Mouse (Mus musculus) megakaryocyte-erythroid progenitor cell, adult 5-6 weeks (primary cell): Measurements from ENCODE around the gene Irak1bp1. TPM values are rescaled to one million over a fixed set of nuclear protein-coding genes. Genes with fewer than 3 reads are reported as not detected.

Source experiments
- ATAC-seq: replicated peaks from 2 replicates; pipeline ENCODE4 v1.8.0; 2016; ENCODE audit warnings: mild to moderate bottlenecking, inconsistent platforms; ENCODE audit not compliant: severe bottlenecking, poor library complexity, low FRiP score, low TSS enrichment
- total RNA-seq, 2 experiments: library from RNA; stranded (forward) in 1 of 2; stranded (reverse) in 1 of 2; fragments of 200-1000, 215-1000 nt in 1 of 2; fragments of >200 nt in 1 of 2; fragmentation: Nextera tagmentation in 1 of 2; gene quantifications; 2 replicates each; pipeline ENCODE4 v1.2.3; 2014 to 2017

The Irak1bp1 gene
- total RNA-seq, 2 experiments from 2014 or later: 0.13 to 1.5 TPM

- ATAC-seq: no peak
Observed at GRCm38 (mm10) chr9:82866121-82866520, 36.8 kb downstream of the Irak1bp1 start.

- ATAC-seq: no peak
Observed at GRCm38 (mm10) chr9:82867698-82868097, 38.4 kb downstream of the Irak1bp1 start.

GRCm38 (mm10) chr9:82877078-82877477 is 47.7 kb downstream of the Irak1bp1 start:
- ATAC-seq: no peak

GRCm38 (mm10) chr9:82884177-82884576 is 54.8 kb downstream of the Irak1bp1 start:
- ATAC-seq: no peak

GRCm38 (mm10) chr9:82888645-82889044 is 59.3 kb downstream of the Irak1bp1 start:
- ATAC-seq: no peak

Other genes with a start within 250 kb of the Irak1bp1 start
- 82.4 and 102 TPM in 2 replicates for gene Phip, start 146.0 kb downstream of the Irak1bp1 start, total RNA-seq (2014; fragmentation: Nextera tagmentation)
- gene Phip, start 146.0 kb downstream of the Irak1bp1 start, total RNA-seq (2017): 104 and 154 TPM in 2 replicates